Mouse (Mus musculus) kidney, postnatal 0 days (tissue): ENCODE measurements around the gene Bdkrb2. TPM values are rescaled to one million over a fixed set of nuclear protein-coding genes. Genes with fewer than 3 reads are reported as not detected.

Source experiments
- ATAC-seq: fragments of 200-750 bp; cut with Nextera tagmentation; replicated peaks from 2 replicates; pipeline ENCODE4 v1.8.0; 2017; ENCODE audit warnings: low read depth, moderate number of reproducible peaks, moderate TSS enrichment, moderate library complexity; ENCODE audit not compliant: low FRiP score
- DNase-seq: peaks from one replicate; pipeline ENCODE4 v3.0.0-alpha.2; 2016; ENCODE audit warnings: low spot score
- H3K27ac ChIP-seq: fragments of 300-500 bp; sonication (generic); 2 replicates; pipeline ENCODE4 v1.5.1; 2014; ENCODE audit warnings: mild to moderate bottlenecking
- H3K27me3 ChIP-seq: fragments of 300-500 bp; sonication (generic); 2 replicates; pipeline ENCODE4 v1.6.1; 2014; ENCODE audit warnings: low read length, mixed read lengths; ENCODE audit not compliant: insufficient read depth
- H3K36me3 ChIP-seq: fragments of 300-500 bp; sonication (generic); 2 replicates; pipeline ENCODE4 v1.6.1; 2014; ENCODE audit warnings: low read length, mixed read lengths; ENCODE audit not compliant: insufficient read depth
- H3K4me1 ChIP-seq: fragments of 300-500 bp; sonication (generic); replicated peaks from 2 replicates; pipeline ENCODE4 v1.6.1; 2014; ENCODE audit warnings: antibody characterized with exemption, low read length, mixed read lengths; ENCODE audit not compliant: insufficient read depth
- H3K4me2 ChIP-seq: fragments of 300-500 bp; sonication (generic); 2 replicates; pipeline ENCODE4 v1.6.1; 2014; ENCODE audit warnings: mild to moderate bottlenecking, low read length, moderate library complexity, mixed read lengths
- H3K4me3 ChIP-seq: fragments of 300-500 bp; sonication (generic); replicated peaks from 2 replicates; pipeline ENCODE4 v1.5.1; 2014; ENCODE audit warnings: low read depth, low read length
- H3K9ac ChIP-seq: fragments of 300-500 bp; sonication (generic); 2 replicates; pipeline ENCODE4 v1.6.1; 2014; ENCODE audit warnings: low read depth, low read length
- H3K9me3 ChIP-seq: fragments of 300-500 bp; sonication (generic); replicated peaks from 2 replicates; pipeline ENCODE4 v1.6.1; 2016; ENCODE audit warnings: low read length, inconsistent platforms, mixed read lengths
- CTCF ChIP-seq: IDR thresholded peaks from 2 replicates; pipeline ENCODE4 v1.5.1; 2016; ENCODE audit warnings: antibody characterized with exemption, low read depth, mild to moderate bottlenecking, moderate library complexity
- WGBS: fragments of 180-500 bp; shearing (Covaris S2); extraction: QIAGEN DNeasy Blood & Tissue Kit; methylation state at CpG from one replicate; pipeline ENCODE4 v1.1.7; 2014; 5-methylcytosine and 5-hydroxymethylcytosine counted together
- polyA plus RNA-seq: library from polyadenylated mRNA; unstranded; fragments of >200 nt; fragmentation: Nextera tagmentation; extraction: Ambion mirVana; gene quantifications from 2 replicates; pipeline ENCODE4 v1.2.1, GENCODE M21; 2015

Bdkrb2 gene
- polyA plus RNA-seq, 1 experiment from 2014 or later: 1.1 TPM

GRCm38 (mm10) chr12:105537162-105537561 is 25.9 kb upstream of the Bdkrb2 start:
- no peaks in the 10 kb centered on the region for H3K9me3 ChIP-seq
- no peak for TF ChIP-seq CTCF
- 49% methylated on average over 5 of the region's 5 CpGs for WGBS

DNA sequence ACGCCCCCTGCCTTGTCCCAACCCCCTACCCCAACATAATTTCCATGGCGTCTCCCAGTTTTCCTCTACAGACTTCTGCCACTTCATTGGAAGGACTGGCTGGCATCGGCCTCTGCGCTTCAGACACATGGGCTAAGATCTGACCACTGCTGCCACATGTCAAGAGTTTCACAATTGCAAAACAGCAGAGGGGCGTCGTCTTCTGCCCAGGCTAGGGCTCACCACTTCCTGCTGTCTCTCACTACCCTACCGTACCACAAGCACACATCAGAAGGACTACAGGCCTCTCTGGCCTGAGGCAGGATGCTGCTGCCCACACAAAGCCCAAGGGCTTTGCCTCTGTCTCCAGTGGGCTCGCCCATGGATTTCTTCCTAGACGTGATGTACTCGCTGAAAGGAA is 23.4 kb upstream of the Bdkrb2 start:
- no peaks in the 10 kb centered on the region for H3K9me3 ChIP-seq
- no peaks in the 10 kb centered on the region for H3K4me1 ChIP-seq
- no peak overlapping the region for H3K4me2 ChIP-seq
- WGBS: 94% methylated on average over 10 of the region's 10 CpGs
- DNase-seq: no peak
- TF ChIP-seq CTCF: no peak
- H3K9ac ChIP-seq: no peak overlapping the region
- H3K27me3 ChIP-seq: no peaks in the 10 kb centered on the region
- ATAC-seq: no peak
- no peak overlapping the region for H3K4me3 ChIP-seq
- H3K36me3 ChIP-seq: no peaks in the 10 kb centered on the region
- no peak overlapping the region for H3K27ac ChIP-seq

More at GRCm38 (mm10) chr12:105537162-105537561, 25.9 kb upstream of the Bdkrb2 start:
- Histone ChIP-seq H3K9ac (no peak overlapping the region), H3K4me1 (no peaks in the 10 kb centered on the region), H3K36me3 (no peaks in the 10 kb centered on the region), H3K27me3 (no peaks in the 10 kb centered on the region), H3K4me3 (no peak overlapping the region), H3K4me2 (no peak overlapping the region), H3K27ac (no peak overlapping the region)
- ATAC-seq (no peak), DNase-seq (no peak)

DNA sequence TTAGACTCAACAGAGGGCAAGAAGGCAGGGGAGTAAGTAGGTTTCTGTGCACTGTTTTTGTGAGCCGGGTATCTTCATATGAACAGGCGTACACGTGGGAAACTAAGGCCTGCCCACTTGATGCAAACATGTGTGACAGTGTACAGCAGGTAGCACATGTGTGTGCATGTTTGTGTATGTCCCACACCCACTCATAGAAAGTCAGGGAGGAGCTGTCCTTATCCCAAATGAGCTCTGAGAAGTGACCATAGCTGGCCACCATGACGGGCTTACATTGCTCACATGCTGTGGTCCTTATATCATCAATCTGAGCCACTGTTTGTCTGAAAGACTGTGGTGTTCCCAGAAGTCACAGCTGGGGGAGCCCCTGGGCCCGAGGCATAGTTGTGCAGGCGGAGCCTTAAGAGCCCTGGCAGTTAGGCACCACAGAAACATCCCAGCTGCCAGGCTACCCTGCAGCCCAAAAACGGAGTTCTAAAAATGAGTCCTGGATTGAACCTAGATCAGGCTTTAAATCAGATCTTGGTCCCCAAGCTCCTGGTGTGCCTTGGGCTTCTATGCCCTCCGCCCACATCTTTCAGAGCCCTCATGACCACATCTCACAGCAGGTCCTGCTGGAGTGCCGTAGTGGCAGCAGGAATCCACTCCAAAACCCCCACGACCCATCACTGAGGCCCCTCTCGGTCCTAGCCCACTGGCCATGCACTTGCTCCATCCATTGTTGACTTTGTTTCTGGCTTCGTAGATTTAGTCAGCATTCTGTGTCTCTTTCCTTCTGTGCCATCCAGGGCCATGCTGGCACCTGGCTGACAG is 21.2 kb upstream of the Bdkrb2 start:
- no peak overlapping the region for H3K4me2 ChIP-seq
- no peak overlapping the region for H3K4me3 ChIP-seq
- H3K9me3 ChIP-seq: no peaks in the 10 kb centered on the region
- no peak for TF ChIP-seq CTCF
- no peaks in the 10 kb centered on the region for H3K36me3 ChIP-seq
- H3K9ac ChIP-seq: no peak overlapping the region
- H3K27ac ChIP-seq: no peak overlapping the region
- DNase-seq: no peak
- no peaks in the 10 kb centered on the region for H3K4me1 ChIP-seq
- no peak for ATAC-seq
- WGBS: 77% methylated on average over 12 of the region's 12 CpGs
- H3K27me3 ChIP-seq: no peaks in the 10 kb centered on the region

DNA sequence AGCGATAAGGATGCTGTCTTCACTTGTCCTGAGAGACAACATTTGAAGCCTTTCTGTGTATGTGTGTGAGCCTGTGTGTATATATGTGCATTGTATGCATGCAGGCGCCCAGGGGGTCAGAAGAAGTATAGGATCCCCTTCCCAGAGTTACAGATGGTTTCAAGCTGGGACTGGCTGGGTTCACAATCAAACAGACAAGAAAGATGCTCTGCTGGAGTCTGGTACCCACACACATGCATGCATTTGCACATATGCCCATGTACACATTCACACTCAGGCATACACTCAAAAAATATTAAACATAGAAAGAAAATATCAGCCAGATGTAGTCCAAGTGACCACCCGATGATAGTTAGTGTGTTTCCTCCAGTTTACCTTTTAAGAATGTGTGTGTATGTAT is 20.5 kb upstream of the Bdkrb2 start:
- WGBS: 84% methylated on average over 3 of the region's 3 CpGs
- no peak for TF ChIP-seq CTCF
- no peak overlapping the region for H3K4me3 ChIP-seq

DNA sequence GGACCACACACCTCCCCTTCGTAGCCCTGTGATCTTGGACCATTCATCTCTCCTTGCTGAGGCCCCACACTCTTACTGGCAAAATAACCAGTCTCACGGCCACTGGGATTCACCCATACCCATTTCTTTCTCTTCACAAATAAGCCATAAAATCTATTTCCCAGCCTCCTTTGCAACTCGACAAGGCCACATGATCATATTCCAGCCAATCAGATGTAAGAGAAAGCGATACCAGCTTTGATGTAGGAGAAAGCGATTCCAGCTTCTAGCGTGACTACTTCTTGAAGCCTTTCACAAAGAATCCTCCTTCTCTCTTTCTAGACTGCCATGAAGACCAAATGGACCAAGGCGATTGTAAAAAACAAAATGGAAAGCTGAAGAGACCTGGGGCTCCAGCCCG is 19.9 kb upstream of the Bdkrb2 start:
- Histone ChIP-seq H3K4me1 (no peaks in the 10 kb centered on the region), H3K27me3 (no peaks in the 10 kb centered on the region), H3K4me2 (no peak overlapping the region), H3K9ac (no peak overlapping the region), H3K27ac (no peak overlapping the region), H3K9me3 (no peaks in the 10 kb centered on the region), H3K4me3 (no peak overlapping the region), H3K36me3 (no peaks in the 10 kb centered on the region)
- 57% methylated on average over 8 of the region's 8 CpGs for WGBS
- DNase-seq (no peak), ATAC-seq (no peak)
- no peak for TF ChIP-seq CTCF

More for the DNA sequence above, 20.5 kb upstream of the Bdkrb2 start:
- no peaks in the 10 kb centered on the region for H3K4me1 ChIP-seq
- ATAC-seq (no peak), DNase-seq (no peak)
- no peak overlapping the region for H3K27ac ChIP-seq
- no peaks in the 10 kb centered on the region for H3K27me3 ChIP-seq
- no peak overlapping the region for H3K9ac ChIP-seq
- no peaks in the 10 kb centered on the region for H3K9me3 ChIP-seq
- no peak overlapping the region for H3K4me2 ChIP-seq
- H3K36me3 ChIP-seq: no peaks in the 10 kb centered on the region

GRCm38 (mm10) chr12:105543751-105544150 is 19.3 kb upstream of the Bdkrb2 start:
- Histone ChIP-seq H3K4me2 (no peak overlapping the region), H3K4me1 (no peaks in the 10 kb centered on the region), H3K36me3 (no peaks in the 10 kb centered on the region), H3K27ac (no peak overlapping the region), H3K9me3 (no peaks in the 10 kb centered on the region), H3K4me3 (no peak overlapping the region), H3K27me3 (no peaks in the 10 kb centered on the region), H3K9ac (no peak overlapping the region)
- DNase-seq: no peak
- no peak for ATAC-seq
- WGBS: 63% methylated on average over 6 of the region's 6 CpGs
- TF ChIP-seq CTCF: no peak
